9 mouse cellular contexts compared by ENCODE assay signal in the genomic region with DNA sequence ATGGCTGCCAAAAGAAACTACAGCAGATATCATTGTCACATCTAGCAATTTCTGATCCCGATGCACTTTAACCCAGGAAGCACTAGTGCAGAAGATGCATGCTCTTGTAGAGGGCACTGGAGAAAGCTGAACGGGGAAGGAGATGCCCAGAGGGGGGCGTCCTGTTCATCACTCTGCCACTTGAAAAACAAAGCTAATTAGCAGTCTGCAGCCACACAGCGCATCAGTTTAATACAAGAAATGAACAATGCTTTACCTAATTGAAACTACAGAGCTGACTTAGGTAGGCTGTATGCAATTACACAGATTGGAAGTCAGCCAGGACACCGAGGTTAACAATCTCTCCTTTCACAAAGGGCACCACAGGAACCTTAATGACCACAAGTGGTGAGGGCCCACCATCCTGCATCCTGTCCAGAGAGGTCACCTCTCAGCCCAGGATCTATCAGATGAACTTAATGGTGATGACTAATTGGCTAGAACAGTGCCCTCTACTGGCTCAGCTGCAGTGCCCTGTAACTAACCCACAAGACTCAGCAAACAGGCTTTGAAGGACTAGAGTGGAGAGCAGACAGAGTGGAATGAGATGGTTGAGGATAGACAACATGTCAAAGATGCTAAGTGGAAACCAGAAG.
DNase-seq lines count a peak whose midpoint lies in the region; ATAC-seq and TF ChIP-seq lines count a peak whose summit lies in the region.
"Had no signal": no experiment of that assay in that cellular context is flagged by ENCODE, and none has a peak within 500 bp of the region (broad histone marks: within the 10 kb centered on the region; RNA-seq: fewer than 3 reads in every experiment).

No protein-coding gene starts in this region.

- no peak overlapping the region for H3K9ac ChIP-seq in kidney, postnatal 0 days (ENCODE audit: low read depth, low read length)
- no peak overlapping the region for H3K9ac ChIP-seq in kidney, embryonic 15.5 days

- H3K9me3 ChIP-seq in kidney, postnatal 0 days (replicated peaks; ENCODE audit: low read length): no peaks in the 10 kb centered on the region
- H3K9me3 ChIP-seq in kidney, embryonic 15.5 days (replicated peaks): no peaks in the 10 kb centered on the region
- H3K9me3 ChIP-seq in E14TG2a.4 (ENCODE audit: low read length): no peaks in the 10 kb centered on the region

- 81% methylated on average over 5 of the region's 5 CpGs for WGBS in kidney, postnatal 0 days
- 83% methylated on average over 5 of the region's 5 CpGs for WGBS in kidney, embryonic 15.5 days

- no peak for ATAC-seq in kidney, postnatal 0 days (replicated peaks; ENCODE audit: low FRiP score, low read depth)
- no peak for ATAC-seq in kidney, embryonic 15.5 days (replicated peaks; ENCODE audit: low FRiP score)
- ATAC-seq in granulocyte monocyte progenitor cell, adult 5-6 weeks (replicated peaks; ENCODE audit: poor library complexity, severe bottlenecking): peak; percentile 50; the same call in 1 of the 2 replicates

- DNase-seq in kidney, postnatal 0 days (ENCODE audit: low spot score): no peak
- peak; percentile 19 to 25 for DNase-seq in B cell, adult 2 months
- no peak for DNase-seq in right cerebral cortex, adult 18-20 months
- no peak for DNase-seq in heart, postnatal 14 days
- DNase-seq: embryo, embryonic 11 days had no signal

- TF ChIP-seq CTCF in kidney, postnatal 0 days (IDR thresholded peaks at IDR 0.05; ENCODE audit: low read depth): peak; percentile 51; the same call in 1 of the 2 replicates
- peak; percentile 60 for TF ChIP-seq CTCF in E14TG2a.4 (conservative IDR thresholded peaks at IDR 0.05; ENCODE audit: low read length)

- no peaks in the 10 kb centered on the region for H3K36me3 ChIP-seq in kidney, postnatal 0 days (ENCODE audit: insufficient read depth, low read length)
- H3K36me3 ChIP-seq in kidney, embryonic 15.5 days: no peaks in the 10 kb centered on the region
- H3K36me3 ChIP-seq in E14TG2a.4 (ENCODE audit: insufficient read depth, low read length): no peaks in the 10 kb centered on the region

- intact Hi-C loops in heart, postnatal 14 days (cut with DNase I): no loop called here

- H3K4me1 ChIP-seq in kidney, postnatal 0 days (replicated peaks; ENCODE audit: insufficient read depth, low read length): no peaks in the 10 kb centered on the region
- peaks cover 10% of the 10 kb centered on the region; the same call in 1 of the 2 replicates for H3K4me1 ChIP-seq in kidney, embryonic 15.5 days
- peaks cover 14% of the 10 kb centered on the region for H3K4me1 ChIP-seq in E14TG2a.4 (replicated peaks; ENCODE audit: low read depth, low read length)

- H3K4me3 ChIP-seq in kidney, postnatal 0 days (replicated peaks; ENCODE audit: low read depth, low read length): no peak overlapping the region
- H3K4me3 ChIP-seq in kidney, embryonic 15.5 days (replicated peaks): no peak overlapping the region
- H3K4me3 ChIP-seq in E14TG2a.4 (replicated peaks; ENCODE audit: low read length): no peak overlapping the region

- H3K27ac ChIP-seq in kidney, postnatal 0 days: no peak overlapping the region
- no peak overlapping the region for H3K27ac ChIP-seq in kidney, embryonic 15.5 days
- H3K27ac ChIP-seq: macrophage had no signal

- H3K4me2 ChIP-seq in kidney, postnatal 0 days (ENCODE audit: low read length): no peak overlapping the region
- no peak overlapping the region for H3K4me2 ChIP-seq in kidney, embryonic 15.5 days

- H3K27me3 ChIP-seq in kidney, postnatal 0 days (ENCODE audit: insufficient read depth, low read length): no peaks in the 10 kb centered on the region
- no peaks in the 10 kb centered on the region for H3K27me3 ChIP-seq in kidney, embryonic 15.5 days
- H3K27me3 ChIP-seq in E14TG2a.4 (ENCODE audit: insufficient read depth, low read length): no peaks in the 10 kb centered on the region

Comparison
In these comparisons a context has a peak if more than half of its experiments do, and no peak if none do; other contexts are left out.
1. DNase-seq: peak in B cell, adult 2 months (2 of 2); none in kidney, postnatal 0 days (single experiment), right cerebral cortex, adult 18-20 months (single experiment) and heart, postnatal 14 days (0 of 2).